Mouse (Mus musculus): ENCODE results near the gene Dpp3. TPM values are rescaled to one million over a fixed set of nuclear protein-coding genes. Genes with fewer than 3 reads are reported as not detected.

Dpp3 gene
- polyA plus RNA-seq (2015; fragmentation: Nextera tagmentation; extraction: Ambion mirVana): 63.8 and 106 TPM in 2 replicates

DNA sequence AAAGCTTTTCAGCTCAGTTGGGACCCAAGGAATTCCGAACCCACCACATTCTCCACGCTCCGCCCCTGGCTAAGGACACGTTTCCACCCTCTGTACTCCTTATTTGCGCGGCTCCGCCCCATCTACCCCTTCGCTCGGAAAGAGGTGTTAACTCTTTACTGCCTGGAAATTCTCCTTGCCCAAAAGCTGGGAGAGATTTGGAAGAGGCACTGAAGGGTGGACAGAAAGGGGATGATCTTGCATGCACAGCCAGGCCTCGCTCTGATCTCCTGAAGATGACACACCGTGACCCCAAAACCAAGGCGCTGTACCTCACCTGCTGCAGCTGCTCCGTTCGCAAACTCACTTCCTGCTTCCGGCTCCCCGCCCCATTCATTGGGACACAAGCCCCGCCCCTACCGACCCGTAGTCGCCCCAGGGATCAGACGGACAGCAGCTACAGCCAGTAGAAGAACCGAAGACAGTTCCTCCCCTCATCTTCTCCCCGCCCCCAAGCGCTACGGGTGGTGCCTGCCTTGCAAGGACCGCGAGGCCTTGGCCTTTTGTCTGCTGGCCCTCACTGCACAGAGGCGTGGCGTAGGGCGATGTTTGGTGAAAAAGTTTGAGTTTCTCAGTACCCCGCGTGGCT is at the start of gene Dpp3:
Gene Dpp3, minus strand, starts transcription at position 384 of the 628 bp plus-strand sequence.

DNA sequence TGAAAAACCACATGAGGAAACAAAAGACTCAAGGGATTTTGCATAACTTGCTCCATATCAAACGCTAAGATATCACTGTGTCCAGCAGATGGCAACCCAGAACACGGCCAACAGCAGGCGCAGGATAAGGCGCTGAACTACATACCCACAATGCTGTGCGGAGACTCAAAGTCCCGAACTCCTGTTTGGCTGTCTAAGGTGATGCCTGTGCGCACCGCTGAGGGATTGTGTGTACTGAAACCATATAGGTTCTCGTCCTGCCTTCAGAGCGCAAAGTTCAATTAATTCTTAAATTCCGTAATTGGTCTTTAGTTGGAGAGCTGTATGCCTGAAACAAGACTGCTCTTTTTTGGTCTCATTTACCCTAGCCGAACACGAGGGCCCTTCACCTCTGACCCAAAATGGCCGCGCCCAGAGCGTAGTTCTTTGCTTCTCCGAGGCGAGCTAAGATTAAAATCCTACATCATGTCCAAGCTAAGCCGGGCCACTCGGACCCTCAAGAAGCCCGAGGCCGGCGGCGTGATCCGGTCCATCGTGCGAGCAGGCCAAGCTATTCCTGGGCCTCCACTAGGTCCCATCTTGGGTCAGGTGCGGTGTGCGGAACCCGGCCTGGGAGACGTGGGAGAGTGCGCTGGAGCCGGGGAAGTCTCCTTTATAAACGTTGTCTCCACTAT is 34.0 kb upstream of the Dpp3 start, which contains the start of gene Mrpl11:
Gene Mrpl11, plus strand, starts transcription at position 220 of the 674 bp plus-strand sequence.

DNA sequence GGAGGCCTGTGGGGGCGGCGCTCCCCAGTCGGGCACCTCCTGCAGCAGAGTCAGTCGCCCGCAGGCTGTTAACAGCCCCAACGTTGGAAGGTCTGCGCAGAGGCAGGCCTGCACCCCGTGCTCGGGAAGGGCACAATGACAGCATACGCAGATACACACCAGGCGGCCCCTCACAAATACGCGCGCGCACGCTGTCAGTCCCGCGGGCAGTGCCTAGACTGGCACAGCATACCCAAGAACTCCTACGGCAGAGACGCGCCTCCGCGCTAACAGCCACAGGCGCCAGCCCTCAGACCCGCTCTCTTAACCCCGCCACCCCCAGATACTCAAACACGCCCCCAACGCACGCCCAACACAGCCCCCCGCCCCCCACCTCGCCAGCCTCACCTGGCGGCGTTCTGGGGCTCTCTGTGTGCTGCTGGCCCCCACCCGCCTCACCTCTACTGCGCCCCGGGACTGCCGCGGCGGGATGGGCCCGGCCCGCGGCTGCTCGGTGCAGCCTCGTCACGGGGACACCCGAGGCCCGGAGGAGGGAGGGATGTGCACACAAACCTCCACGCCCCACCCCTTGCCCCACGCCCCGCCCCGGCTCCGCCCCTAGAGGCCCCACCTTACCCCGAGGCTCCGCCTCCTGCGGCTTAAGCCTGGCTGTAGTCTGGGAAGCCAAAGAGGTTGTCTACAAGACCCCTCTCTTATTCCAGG is 14.6 kb upstream of the Dpp3 start, which contains the start of gene Peli3:
Gene Peli3, minus strand, starts transcription at position 577 of the 702 bp plus-strand sequence.

DNA sequence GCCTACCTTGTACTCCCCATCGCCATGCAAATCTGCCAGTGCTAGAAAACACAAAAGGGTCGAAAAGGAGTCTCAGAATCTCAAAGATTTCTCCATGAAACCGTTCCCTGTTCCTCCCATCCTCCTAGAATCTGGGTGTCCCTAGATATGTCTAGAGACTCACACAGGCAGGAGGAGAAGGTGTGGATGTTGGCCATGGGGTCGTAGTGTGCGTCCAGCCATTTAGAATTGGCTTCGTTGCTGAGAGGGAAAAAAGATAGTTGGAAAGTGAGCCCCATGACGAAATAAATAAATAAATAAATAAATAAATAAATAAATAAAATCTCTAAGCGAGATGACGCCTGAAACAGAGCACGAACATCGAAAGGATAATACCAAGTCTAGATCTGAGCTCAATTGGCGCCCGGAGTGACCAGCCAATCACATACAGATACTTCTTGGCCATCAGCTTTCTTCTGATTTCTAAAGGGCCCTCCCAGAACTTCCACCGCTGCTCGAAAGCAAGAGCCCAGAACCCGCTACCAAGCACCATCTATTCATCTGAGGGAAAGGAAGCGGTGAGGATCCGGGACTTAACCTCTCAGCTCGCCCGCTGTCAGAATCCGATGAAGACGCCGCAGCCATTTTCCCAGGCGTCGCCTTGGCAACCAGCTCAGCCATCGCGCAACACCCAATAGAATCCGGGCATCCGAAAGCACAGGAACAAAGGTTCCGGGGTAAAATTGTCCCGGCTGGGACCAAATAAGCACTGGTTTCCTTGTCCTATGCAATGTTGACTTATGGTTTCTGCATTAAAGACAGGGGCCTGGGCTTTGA is 21.9 kb downstream of the Dpp3 start, which contains the start of gene Bbs1:
Gene Bbs1, minus strand, starts transcription at position 650 of the 816 bp plus-strand sequence.

DNA sequence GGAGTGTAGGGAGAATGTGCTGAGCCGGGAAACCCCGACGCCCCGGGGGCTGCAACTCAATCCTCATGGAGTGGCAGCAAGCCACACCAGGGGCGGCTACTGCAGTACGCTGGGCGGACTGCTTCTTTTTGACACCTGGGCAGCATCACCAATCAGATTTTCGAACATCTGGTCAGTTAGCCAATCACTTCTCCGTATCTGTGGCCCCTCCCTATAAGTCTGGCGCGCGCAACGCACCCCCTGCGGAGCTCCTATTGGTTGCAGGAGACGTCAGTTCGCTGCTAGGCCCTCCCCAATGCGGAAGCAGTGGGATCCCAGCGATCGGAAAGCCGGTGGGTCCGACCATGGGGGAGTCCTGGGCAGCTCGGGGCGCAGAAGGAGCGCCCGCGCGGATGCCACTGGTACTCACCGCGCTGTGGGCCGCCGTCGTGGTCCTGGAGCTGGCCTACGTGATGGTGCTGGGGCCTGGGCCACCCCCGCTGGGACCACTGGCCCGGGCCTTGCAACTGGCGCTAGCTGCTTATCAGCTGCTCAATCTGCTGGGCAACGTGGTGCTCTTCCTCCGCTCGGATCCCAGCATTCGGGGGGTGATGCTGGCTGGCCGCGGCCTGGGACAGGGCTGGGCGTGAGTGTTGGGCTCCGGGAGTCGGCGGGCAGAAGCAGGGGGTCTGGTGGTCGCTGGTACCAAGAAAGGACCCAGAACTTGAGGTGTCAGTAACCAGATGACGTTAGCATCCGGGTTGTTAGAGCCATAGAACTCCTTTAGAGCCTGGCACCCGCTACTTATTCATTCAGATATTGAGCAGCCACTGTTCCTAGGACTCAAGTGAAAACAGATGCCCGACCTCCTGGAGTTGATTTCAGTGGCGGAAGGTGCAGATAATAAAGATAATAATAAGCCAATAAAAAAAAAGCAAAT is 49.4 kb downstream of the Dpp3 start, which contains the start of gene Zdhhc24:
Gene Zdhhc24, plus strand, starts transcription at position 264 of the 919 bp plus-strand sequence.

DNA sequence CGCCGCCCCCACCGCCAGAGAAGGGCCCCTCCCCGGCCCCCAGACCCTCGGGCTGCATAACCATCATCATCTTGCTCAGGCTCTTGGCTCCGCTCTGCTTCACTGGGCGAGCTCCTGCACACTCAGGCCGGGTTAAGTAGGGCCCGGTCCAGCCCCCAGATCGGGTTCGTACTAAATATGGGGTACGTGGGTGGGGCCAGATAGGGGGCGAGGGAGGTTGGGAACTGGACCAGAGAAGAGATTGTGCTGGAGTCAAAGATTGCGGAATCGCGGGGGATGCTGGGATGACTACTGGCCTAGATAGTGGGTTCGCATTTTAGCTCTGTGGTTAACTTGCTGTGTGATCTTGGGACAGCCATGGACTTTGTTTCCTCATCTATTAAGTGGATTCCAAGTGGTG is 50.3 kb downstream of the Dpp3 start, which contains the start of gene Actn3:
Gene Actn3, minus strand, starts transcription at position 125 of the 400 bp plus-strand sequence.

Other genes with a start within 250 kb of the Dpp3 start
- gene Gm960, start 229.6 kb downstream of the Dpp3 start, polyA plus RNA-seq (2015; fragmentation: Nextera tagmentation; extraction: Ambion mirVana): 2.2 and 3.2 TPM in 2 replicates
- gene Sptbn2, start 217.1 kb downstream of the Dpp3 start, polyA plus RNA-seq (2015; fragmentation: Nextera tagmentation; extraction: Ambion mirVana): 0.61 and 1.9 TPM in 2 replicates
- 28.0 and 39.4 TPM in 2 replicates for gene Rbm4b, start 171.8 kb downstream of the Dpp3 start, polyA plus RNA-seq (2015; fragmentation: Nextera tagmentation; extraction: Ambion mirVana)
- 18.8 and 24.5 TPM in 2 replicates for gene Rbm4, start 134.4 kb downstream of the Dpp3 start, polyA plus RNA-seq (2015; fragmentation: Nextera tagmentation; extraction: Ambion mirVana)
- gene Gm21992, start 116.7 kb downstream of the Dpp3 start, polyA plus RNA-seq (2015; fragmentation: Nextera tagmentation; extraction: Ambion mirVana): 13.2 and 19.4 TPM in 2 replicates
- gene Rbm14, start 116.7 kb downstream of the Dpp3 start, polyA plus RNA-seq (2015; fragmentation: Nextera tagmentation; extraction: Ambion mirVana): 19.3 and 22.3 TPM in 2 replicates
- 79.9 and 127 TPM in 2 replicates for gene Ccs, start 89.0 kb downstream of the Dpp3 start, polyA plus RNA-seq (2015; fragmentation: Nextera tagmentation; extraction: Ambion mirVana)
- 0.08 and 0.10 TPM in 2 replicates for gene Ccdc87, start 88.9 kb downstream of the Dpp3 start, polyA plus RNA-seq (2015; fragmentation: Nextera tagmentation; extraction: Ambion mirVana)
- 192 and 458 TPM in 2 replicates for gene Ctsf, start 73.2 kb downstream of the Dpp3 start, polyA plus RNA-seq (2015; fragmentation: Nextera tagmentation; extraction: Ambion mirVana)
- gene Actn3, start 50.4 kb downstream of the Dpp3 start, polyA plus RNA-seq (2015; fragmentation: Nextera tagmentation; extraction: Ambion mirVana): 2.4 and 3.2 TPM in 2 replicates
- gene Zdhhc24, start 49.6 kb downstream of the Dpp3 start, polyA plus RNA-seq (2015; fragmentation: Nextera tagmentation; extraction: Ambion mirVana): 12.5 and 14.8 TPM in 2 replicates
- 3.5 and 4.2 TPM in 2 replicates for gene Bbs1, start 21.7 kb downstream of the Dpp3 start, polyA plus RNA-seq (2015; fragmentation: Nextera tagmentation; extraction: Ambion mirVana)
- gene Peli3, start 14.8 kb upstream of the Dpp3 start, polyA plus RNA-seq (2015; fragmentation: Nextera tagmentation; extraction: Ambion mirVana): 1.9 and 2.9 TPM in 2 replicates
- 136 and 156 TPM in 2 replicates for gene Mrpl11, start 33.9 kb upstream of the Dpp3 start, polyA plus RNA-seq (2015; fragmentation: Nextera tagmentation; extraction: Ambion mirVana)
- gene Npas4, start 62.0 kb upstream of the Dpp3 start, polyA plus RNA-seq (2015; fragmentation: Nextera tagmentation; extraction: Ambion mirVana): 0.07 TPM in 1 of 2 replicates, not detected in the other
- 0.57 and 1.9 TPM in 2 replicates for gene Slc29a2, start 95.6 kb upstream of the Dpp3 start, polyA plus RNA-seq (2015; fragmentation: Nextera tagmentation; extraction: Ambion mirVana)
- gene B4gat1, start 110.5 kb upstream of the Dpp3 start, polyA plus RNA-seq (2015; fragmentation: Nextera tagmentation; extraction: Ambion mirVana): 45.2 and 51.4 TPM in 2 replicates
- gene AC124502.3, start 110.6 kb upstream of the Dpp3 start, polyA plus RNA-seq (2015; fragmentation: Nextera tagmentation; extraction: Ambion mirVana): 0.20 and 1.6 TPM in 2 replicates
- gene Brms1, start 113.1 kb upstream of the Dpp3 start, polyA plus RNA-seq (2015; fragmentation: Nextera tagmentation; extraction: Ambion mirVana): 36.1 and 44.9 TPM in 2 replicates
- 1.1 and 1.5 TPM in 2 replicates for gene Rin1, start 122.2 kb upstream of the Dpp3 start, polyA plus RNA-seq (2015; fragmentation: Nextera tagmentation; extraction: Ambion mirVana)
- gene Cd248, start 139.8 kb upstream of the Dpp3 start, polyA plus RNA-seq (2015; fragmentation: Nextera tagmentation; extraction: Ambion mirVana): 79.7 and 120 TPM in 2 replicates
- gene Tmem151a, start 157.2 kb upstream of the Dpp3 start, polyA plus RNA-seq (2015; fragmentation: Nextera tagmentation; extraction: Ambion mirVana): 6.4 and 9.5 TPM in 2 replicates
- gene Yif1a, start 160.3 kb upstream of the Dpp3 start, polyA plus RNA-seq (2015; fragmentation: Nextera tagmentation; extraction: Ambion mirVana): 83.2 and 106 TPM in 2 replicates
- gene Cnih2, start 170.2 kb upstream of the Dpp3 start, polyA plus RNA-seq (2015; fragmentation: Nextera tagmentation; extraction: Ambion mirVana): 19.6 and 30.8 TPM in 2 replicates
- 213 and 238 TPM in 2 replicates for gene Rab1b, start 178.8 kb upstream of the Dpp3 start, polyA plus RNA-seq (2015; fragmentation: Nextera tagmentation; extraction: Ambion mirVana)
- gene Klc2, start 190.3 kb upstream of the Dpp3 start, polyA plus RNA-seq (2015; fragmentation: Nextera tagmentation; extraction: Ambion mirVana): 14.0 and 16.2 TPM in 2 replicates